Mouse (Mus musculus) hindbrain, embryonic 11.5 days (tissue): ENCODE results near the gene Vps9d1. TPM values are rescaled to one million over a fixed set of nuclear protein-coding genes. Genes with fewer than 3 reads are reported as not detected.

Source experiments
- ATAC-seq: fragments of 200-750 bp; cut with Nextera tagmentation; 2 replicates; pipeline ENCODE4 v1.8.0; 2017; ENCODE audit warnings: mild to moderate bottlenecking, moderate TSS enrichment, moderate library complexity; ENCODE audit not compliant: low FRiP score
- DNase-seq: peaks from one replicate; pipeline ENCODE4 v3.0.0-alpha.2; 2015; ENCODE audit warnings: low spot score
- H3K27ac ChIP-seq: fragments of 300-500 bp; sonication (generic); 2 replicates; pipeline ENCODE4 v1.5.1; 2014; ENCODE audit warnings: mild to moderate bottlenecking, low read depth, low read length
- H3K27me3 ChIP-seq: fragments of 300-500 bp; sonication (generic); 2 replicates; pipeline ENCODE4 v1.6.1; 2014; ENCODE audit warnings: mild to moderate bottlenecking, low read length, moderate library complexity, mixed read lengths; ENCODE audit not compliant: control insufficient read depth, insufficient read depth
- H3K36me3 ChIP-seq: fragments of 300-500 bp; sonication (generic); 2 replicates; pipeline ENCODE4 v1.6.1; 2014; ENCODE audit warnings: mild to moderate bottlenecking, low read length, moderate library complexity, mixed read lengths; ENCODE audit not compliant: control insufficient read depth, insufficient read depth
- H3K4me1 ChIP-seq: fragments of 300-500 bp; sonication (generic); replicated peaks from 2 replicates; pipeline ENCODE4 v1.6.1; 2014; ENCODE audit warnings: low read length, mixed read lengths; ENCODE audit not compliant: control insufficient read depth, insufficient read depth
- H3K4me2 ChIP-seq: fragments of 300-500 bp; sonication (generic); replicated peaks from 2 replicates; pipeline ENCODE4 v1.6.1; 2014; ENCODE audit warnings: mild to moderate bottlenecking, low read depth, low read length
- H3K4me3 ChIP-seq: fragments of 300-500 bp; sonication (generic); 2 replicates; pipeline ENCODE4 v1.5.1; 2014; ENCODE audit warnings: low read depth, low read length
- H3K9ac ChIP-seq: fragments of 300-500 bp; sonication (generic); 2 replicates; pipeline ENCODE4 v1.6.1; 2014; ENCODE audit warnings: low read depth, low read length
- H3K9me3 ChIP-seq: fragments of 300-500 bp; sonication (generic); 2 replicates; pipeline ENCODE4 v1.6.1; 2016; ENCODE audit warnings: low read length; ENCODE audit not compliant: control insufficient read depth
- WGBS: fragments of 180-500 bp; shearing (Covaris S2); extraction: QIAGEN DNeasy Blood & Tissue Kit; methylation state at CpG from one replicate; pipeline ENCODE4 v1.1.7; 2014; 5-methylcytosine and 5-hydroxymethylcytosine counted together
- polyA plus RNA-seq: library from polyadenylated mRNA; unstranded; fragments of >200 nt; fragmentation: Nextera tagmentation; extraction: Ambion mirVana; gene quantifications from 2 replicates; pipeline ENCODE4 v1.2.1, GENCODE M21; 2014

Gene Vps9d1
- polyA plus RNA-seq, 1 experiment from 2014 or later: 28.0 TPM

GRCm38 (mm10) chr8:123247748-123248147 is 6.4 kb downstream of the Vps9d1 start:
- ATAC-seq (no peak), DNase-seq (no peak)
- Histone ChIP-seq H3K4me1 (no peaks in the 10 kb centered on the region), H3K27ac (no peak overlapping the region), H3K4me3 (no peak overlapping the region), H3K9ac (no peak overlapping the region), H3K9me3 (no peaks in the 10 kb centered on the region), H3K27me3 (no peaks in the 10 kb centered on the region), H3K36me3 (peaks cover 10% of the 10 kb centered on the region; the same call in 1 of the 2 replicates), H3K4me2 (no peak overlapping the region)
- 94% methylated on average over 6 of the region's 6 CpGs for WGBS

DNA sequence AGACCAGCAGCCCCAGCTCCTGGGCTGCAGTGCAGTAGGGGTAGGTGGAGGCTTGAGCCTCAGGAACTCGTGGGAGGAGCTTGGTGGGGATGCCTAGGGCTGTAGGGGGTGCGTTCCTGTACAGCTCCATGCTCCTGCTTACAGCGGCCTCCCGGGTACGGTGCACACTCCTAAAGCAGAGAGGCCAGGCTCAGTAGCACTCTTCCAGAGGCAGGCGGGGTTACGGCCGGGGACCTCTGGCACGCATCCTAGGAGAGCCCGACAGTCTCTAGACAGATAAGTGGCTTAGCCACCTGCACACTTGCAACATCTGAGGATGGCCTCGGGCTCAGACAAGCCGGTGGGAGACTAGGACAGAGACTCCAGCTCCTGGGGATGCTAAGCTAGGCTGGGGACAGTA is 8.6 kb downstream of the Vps9d1 start:
- 85% methylated on average over 12 of the region's 12 CpGs for WGBS
- no peaks in the 10 kb centered on the region for H3K9me3 ChIP-seq
- no peak overlapping the region for H3K27ac ChIP-seq
- peaks cover 10% of the 10 kb centered on the region; the same call in 1 of the 2 replicates for H3K36me3 ChIP-seq
- no peaks in the 10 kb centered on the region for H3K27me3 ChIP-seq
- H3K4me2 ChIP-seq: no peak overlapping the region
- no peak for ATAC-seq
- DNase-seq: no peak
- H3K4me1 ChIP-seq: no peaks in the 10 kb centered on the region
- H3K4me3 ChIP-seq: no peak overlapping the region
- no peak overlapping the region for H3K9ac ChIP-seq

GRCm38 (mm10) chr8:123244382-123244781 is 9.8 kb downstream of the Vps9d1 start:
- Histone ChIP-seq H3K9me3 (no peaks in the 10 kb centered on the region), H3K27me3 (no peaks in the 10 kb centered on the region), H3K4me3 (no peak overlapping the region), H3K27ac (no peak overlapping the region), H3K4me1 (no peaks in the 10 kb centered on the region), H3K36me3 (peaks cover 10% of the 10 kb centered on the region; the same call in 1 of the 2 replicates), H3K4me2 (no peak overlapping the region), H3K9ac (no peak overlapping the region)
- ATAC-seq (no peak), DNase-seq (no peak)
- 95% methylated on average over 4 of the region's 4 CpGs for WGBS

DNA sequence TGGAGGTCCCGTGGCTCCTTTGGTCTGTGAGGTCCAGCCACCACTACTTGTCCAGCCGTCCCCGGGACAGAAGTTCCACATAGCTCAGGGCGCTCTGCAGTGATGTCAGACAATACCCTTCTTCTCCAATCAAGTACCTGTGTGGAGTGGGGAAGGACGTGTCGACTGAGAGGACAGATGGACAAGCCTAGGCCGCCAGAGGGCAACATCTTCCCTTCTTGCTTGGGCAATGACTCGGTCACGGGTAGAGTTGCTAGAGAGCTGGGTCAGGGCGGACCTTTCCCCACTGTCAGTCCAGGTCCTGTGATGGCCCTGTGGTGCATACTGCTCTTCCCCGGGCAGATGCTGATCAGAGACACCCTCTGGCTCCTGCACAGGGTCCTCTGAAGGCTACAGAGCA is 11.1 kb downstream of the Vps9d1 start:
- peaks cover 10% of the 10 kb centered on the region; the same call in 1 of the 2 replicates for H3K36me3 ChIP-seq
- ATAC-seq (no peak), DNase-seq (no peak)
- H3K4me1 ChIP-seq: no peaks in the 10 kb centered on the region
- WGBS: 71% methylated on average over 11 of the region's 11 CpGs
- H3K27me3 ChIP-seq: no peaks in the 10 kb centered on the region
- H3K9me3 ChIP-seq: no peaks in the 10 kb centered on the region
- no peak overlapping the region for H3K27ac ChIP-seq
- H3K4me2 ChIP-seq: no peak overlapping the region
- no peak overlapping the region for H3K4me3 ChIP-seq
- no peak overlapping the region for H3K9ac ChIP-seq

DNA sequence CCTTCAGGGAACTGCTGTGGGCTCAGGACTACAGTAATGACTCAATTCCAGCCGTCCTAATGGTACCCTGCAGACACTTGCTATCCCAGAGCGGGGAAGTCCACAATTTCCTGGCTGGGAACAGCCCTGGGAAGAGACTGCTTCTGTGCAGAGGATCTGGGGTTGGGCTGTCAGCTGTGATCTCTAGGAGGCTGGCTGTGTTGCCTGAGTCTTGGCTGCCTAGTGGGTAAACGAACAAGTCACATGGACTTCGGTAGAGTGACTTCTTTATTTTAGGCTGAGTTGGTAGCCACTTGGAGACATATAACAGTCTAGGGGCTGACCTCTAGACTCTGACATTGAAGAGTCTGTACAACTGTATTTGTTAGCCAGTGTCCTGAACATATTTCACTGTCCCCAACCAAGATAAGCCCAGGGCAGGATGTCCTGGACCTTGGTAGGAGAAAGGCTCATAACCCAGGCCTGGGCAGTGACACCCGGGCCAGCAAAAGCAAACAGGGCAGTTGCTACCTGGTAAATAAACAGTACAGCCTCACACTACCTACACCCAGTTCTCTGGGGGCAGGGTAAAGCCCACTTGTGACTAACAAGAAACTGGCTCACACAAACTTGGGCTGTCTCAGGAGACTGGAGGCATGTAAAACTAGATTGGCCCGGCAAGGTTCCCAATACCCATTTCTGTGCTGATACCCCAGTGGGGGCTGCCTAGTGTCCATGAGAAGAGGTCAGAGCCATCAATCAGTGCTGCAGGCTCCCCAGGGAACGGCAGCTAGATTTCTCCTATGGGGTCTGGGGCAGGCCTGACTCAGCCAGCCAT is 11.8 kb downstream of the Vps9d1 start:
- no peak overlapping the region for H3K27ac ChIP-seq
- DNase-seq (no peak), ATAC-seq (no peak)
- no peak overlapping the region for H3K4me2 ChIP-seq
- H3K9me3 ChIP-seq: no peaks in the 10 kb centered on the region
- H3K9ac ChIP-seq: no peak overlapping the region
- no peaks in the 10 kb centered on the region for H3K4me1 ChIP-seq
- H3K36me3 ChIP-seq: peaks cover 7% of the 10 kb centered on the region; the same call in 1 of the 2 replicates
- 83% methylated on average over 7 of the region's 7 CpGs for WGBS
- no peak overlapping the region for H3K4me3 ChIP-seq
- peaks cover 2% of the 10 kb centered on the region; the same call in 1 of the 2 replicates for H3K27me3 ChIP-seq

- no peak overlapping the region for H3K4me3 ChIP-seq
- no peak overlapping the region for H3K27ac ChIP-seq
- no peaks in the 10 kb centered on the region for H3K36me3 ChIP-seq
- H3K27me3 ChIP-seq: peaks cover 15% of the 10 kb centered on the region
- peaks cover 6% of the 10 kb centered on the region for H3K4me1 ChIP-seq
- H3K9me3 ChIP-seq: no peaks in the 10 kb centered on the region
- no peak overlapping the region for H3K4me2 ChIP-seq
- WGBS: 87% methylated on average over 10 of the region's 10 CpGs
- ATAC-seq (no peak), DNase-seq (no peak)
- H3K9ac ChIP-seq: no peak overlapping the region
These were observed 14.8 kb downstream of the Vps9d1 start for GRCm38 (mm10) chr8:123239398-123239797.

DNA sequence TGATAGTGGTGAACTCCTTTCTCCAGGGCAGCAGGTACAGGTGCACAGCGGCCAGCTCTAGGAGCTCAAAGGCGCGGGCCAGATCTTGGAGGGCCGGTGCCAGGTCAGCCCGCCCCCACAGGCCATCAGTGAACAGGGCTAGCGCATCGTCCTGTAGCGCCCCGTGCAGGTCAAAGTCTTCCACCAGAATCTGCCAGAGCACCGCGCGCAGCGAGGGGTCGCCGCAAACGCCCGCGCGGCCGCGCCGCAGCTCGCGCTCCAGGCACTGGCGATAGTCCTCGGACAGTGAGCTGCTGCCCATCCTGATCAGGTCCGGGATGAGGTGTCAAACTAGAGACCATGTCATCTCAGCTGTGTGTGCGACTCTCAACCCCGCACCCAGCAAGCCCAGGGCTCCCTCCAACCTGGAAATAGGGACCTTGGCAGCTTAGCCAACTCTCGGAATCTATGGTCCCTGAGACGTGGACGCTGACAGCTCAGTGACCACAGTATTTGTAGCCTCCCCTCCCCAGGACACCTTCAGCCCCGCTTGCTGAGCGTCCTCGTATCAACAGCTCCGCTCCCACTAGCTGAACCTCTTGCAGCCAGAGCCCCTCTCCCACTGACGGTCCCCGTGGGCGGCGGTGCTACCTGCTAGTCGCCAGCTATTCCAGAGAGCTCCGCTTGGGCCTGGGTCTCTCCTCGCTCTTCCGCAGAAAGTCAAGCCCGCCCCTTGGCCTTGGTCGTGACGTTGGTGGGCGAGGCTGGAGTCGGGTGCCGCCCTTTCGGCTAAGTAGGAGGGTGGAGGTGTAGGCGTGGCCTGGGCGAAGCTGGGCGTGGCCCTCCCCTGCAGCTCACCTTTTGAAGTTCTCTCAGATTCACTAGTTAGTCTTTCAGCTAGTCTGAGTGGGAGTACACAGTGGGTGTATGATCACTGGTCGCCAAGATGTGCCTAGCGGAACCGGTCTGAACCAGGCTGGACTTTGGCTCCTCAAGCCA is 18.3 kb downstream of the Vps9d1 start, which contains the start of gene Spata2l:
TSS of gene Spata2l (minus strand) at position 714 of the 978 bp plus-strand sequence.
- peaks cover 21% of the 10 kb centered on the region for H3K27me3 ChIP-seq
- peaks cover 6% of the 10 kb centered on the region for H3K4me1 ChIP-seq
- H3K4me2 ChIP-seq: peak within 1 kb of the TSS; percentile 88
- no peaks in the 10 kb centered on the region for H3K9me3 ChIP-seq
- H3K4me3 ChIP-seq: peak within 1 kb of the TSS; percentile 43
- H3K36me3 ChIP-seq: no peaks in the 10 kb centered on the region
- H3K27ac ChIP-seq: no peak within 1 kb of the TSS
- peak; percentile 88 for DNase-seq
- 2% methylated on average over 57 of the region's 57 CpGs for WGBS
- peak; percentile 76 for ATAC-seq
- peak within 1 kb of the TSS; percentile 52 for H3K9ac ChIP-seq

- 39% methylated on average over 13 of the region's 13 CpGs for WGBS
- Histone ChIP-seq H3K4me2 (peak overlapping the region; percentile 88), H3K4me3 (peak overlapping the region; percentile 43), H3K36me3 (no peaks in the 10 kb centered on the region), H3K9ac (peak overlapping the region; percentile 52), H3K4me1 (peaks cover 6% of the 10 kb centered on the region), H3K27me3 (peaks cover 21% of the 10 kb centered on the region), H3K9me3 (no peaks in the 10 kb centered on the region), H3K27ac (no peak overlapping the region)
- no peak for ATAC-seq
- no peak for DNase-seq
These were observed 19.1 kb downstream of the Vps9d1 start for GRCm38 (mm10) chr8:123234918-123235519.
